Mouse (Mus musculus) heart, postnatal 0 days (tissue): ENCODE data around the gene Hoxd4.

Experiments used
- CTCF ChIP-seq: IDR thresholded peaks from 2 replicates; pipeline ENCODE4 v1.5.1; 2016; ENCODE audit warnings: antibody characterized with exemption, control low read depth, low read depth
- EP300 ChIP-seq: IDR thresholded peaks from 2 replicates; pipeline ENCODE4 v1.6.1; 2016; ENCODE audit warnings: antibody characterized with exemption, low read depth

GRCm38 (mm10) chr2:74746298-74746921, 34.7 kb downstream of the Hoxd4 start:
- TF ChIP-seq CTCF (no peak), EP300 (no peak)
